Mouse (Mus musculus) frontal cortex, postnatal 14 days (tissue): ENCODE data around the gene Birc2.

Experiments used
- DNase-seq, 2 experiments: peaks; one replicate each; pipeline ENCODE4 v3.0.0; 2022; ENCODE audit warnings: low spot score in 2 of 2

Gene Birc2

GRCm38 (mm10) chr9:7785396-7785795 lies 51.5 kb downstream of the Birc2 start:
- DNase-seq: no peak

- no peak for DNase-seq
These were observed 52.2 kb downstream of the Birc2 start for GRCm38 (mm10) chr9:7784615-7785012.

GRCm38 (mm10) chr9:7783823-7784614 lies 52.8 kb downstream of the Birc2 start:
- DNase-seq: no peak

GRCm38 (mm10) chr9:7780250-7781150 lies 56.4 kb downstream of the Birc2 start:
- no peak for DNase-seq

- no peak for DNase-seq
These were observed 57.1 kb downstream of the Birc2 start for GRCm38 (mm10) chr9:7779786-7780185.

- DNase-seq: no peak
These were observed 58.1 kb downstream of the Birc2 start for GRCm38 (mm10) chr9:7778771-7779170.

- no peak for DNase-seq
These were observed 59.2 kb downstream of the Birc2 start for GRCm38 (mm10) chr9:7777652-7778051.

GRCm38 (mm10) chr9:7776940-7777339 lies 59.9 kb downstream of the Birc2 start:
- no peak for DNase-seq

- DNase-seq: no peak
These were observed 60.9 kb downstream of the Birc2 start for GRCm38 (mm10) chr9:7775986-7776385.

GRCm38 (mm10) chr9:7775011-7775410 lies 61.9 kb downstream of the Birc2 start:
- no peak for DNase-seq

- DNase-seq: no peak
These were observed 62.3 kb downstream of the Birc2 start for GRCm38 (mm10) chr9:7774538-7774937.

GRCm38 (mm10) chr9:7773686-7774085 lies 63.2 kb downstream of the Birc2 start:
- DNase-seq: no peak

- DNase-seq: no peak
These were observed 64.0 kb downstream of the Birc2 start for GRCm38 (mm10) chr9:7772773-7773454.

GRCm38 (mm10) chr9:7772361-7772760 lies 64.5 kb downstream of the Birc2 start:
- no peak for DNase-seq

GRCm38 (mm10) chr9:7769491-7769890 lies 67.4 kb downstream of the Birc2 start:
- no peak for DNase-seq

GRCm38 (mm10) chr9:7769081-7769480 lies 67.8 kb downstream of the Birc2 start:
- DNase-seq: no peak
